Mouse (Mus musculus) forebrain, embryonic 13.5 days (tissue): ENCODE results near the gene Cd1d1. TPM values are rescaled to one million over a fixed set of nuclear protein-coding genes. Genes with fewer than 3 reads are reported as not detected.
"Not testable (repeated sequence)": the region's sequence is repeated elsewhere in the genome, so short reads cannot be mapped to it uniquely, and the experiment has no call there.

Experiments
- ATAC-seq: fragments of 200-750 bp; cut with Nextera tagmentation; 2 replicates; pipeline ENCODE4 v1.8.0; 2017
- H3K27ac ChIP-seq: fragments of 300-500 bp; sonication (generic); 2 replicates; pipeline ENCODE4 v1.5.1; 2015; ENCODE audit warnings: inconsistent platforms, mild to moderate bottlenecking, moderate library complexity
- H3K27me3 ChIP-seq: fragments of 300-500 bp; sonication (generic); 2 replicates; pipeline ENCODE4 v1.6.1; 2015; ENCODE audit warnings: mild to moderate bottlenecking, inconsistent platforms
- H3K36me3 ChIP-seq: fragments of 300-500 bp; sonication (generic); 2 replicates; pipeline ENCODE4 v1.6.1; 2015; ENCODE audit warnings: mild to moderate bottlenecking, inconsistent platforms; ENCODE audit not compliant: poor library complexity, severe bottlenecking
- H3K4me1 ChIP-seq: fragments of 300-500 bp; sonication (generic); 2 replicates; pipeline ENCODE4 v1.6.1; 2015; ENCODE audit warnings: inconsistent platforms
- H3K4me2 ChIP-seq: fragments of 300-500 bp; sonication (generic); 2 replicates; pipeline ENCODE4 v1.6.1; 2015; ENCODE audit warnings: inconsistent platforms, mild to moderate bottlenecking, moderate library complexity
- H3K4me3 ChIP-seq: fragments of 300-500 bp; sonication (generic); 2 replicates; pipeline ENCODE4 v1.5.1; 2015; ENCODE audit warnings: mild to moderate bottlenecking, inconsistent platforms
- H3K9ac ChIP-seq: fragments of 300-500 bp; sonication (generic); 2 replicates; pipeline ENCODE4 v1.6.1; 2015; ENCODE audit warnings: mild to moderate bottlenecking, inconsistent platforms
- H3K9me3 ChIP-seq: fragments of 300-500 bp; sonication (generic); replicated peaks from 2 replicates; pipeline ENCODE4 v1.6.1; 2016; ENCODE audit warnings: inconsistent platforms
- WGBS: fragments of 180-500 bp; shearing (Covaris S2); methylation state at CpG from one replicate; pipeline ENCODE4 v1.1.7; 2015; 5-methylcytosine and 5-hydroxymethylcytosine counted together
- polyA plus RNA-seq: library from polyadenylated mRNA; unstranded; fragments of >200 nt; fragmentation: Nextera tagmentation; extraction: Ambion mirVana; gene quantifications from 2 replicates; pipeline ENCODE4 v1.2.1, GENCODE M21; 2015

Gene Cd1d1
- polyA plus RNA-seq, result 75.5 and 86.9 TPM in 2 replicates

DNA sequence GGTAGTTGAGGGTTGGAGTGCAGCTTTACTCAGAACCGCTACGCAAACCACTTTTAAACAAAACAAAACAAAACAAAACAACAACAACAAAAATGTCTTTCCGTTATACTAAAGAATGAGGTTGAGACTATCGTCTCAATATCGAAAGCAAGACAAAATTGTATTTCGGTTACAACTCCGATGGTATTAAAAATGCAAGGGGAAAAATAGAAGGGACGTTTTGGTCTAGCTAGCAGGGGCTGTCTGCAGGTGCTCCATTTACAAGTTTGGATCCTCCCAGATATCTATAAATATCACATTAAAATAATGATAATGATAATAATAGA lies at the start of gene Cd1d1:
Cd1d1 (minus strand) TSS at position 27 of the 326 bp plus-strand sequence.
- H3K9me3 ChIP-seq, result no peaks in the 10 kb centered on the region
- peak within 1 kb of the TSS; percentile 89 for H3K27ac ChIP-seq
- H3K4me2 ChIP-seq, result peak within 1 kb of the TSS; percentile 62
- H3K4me3 ChIP-seq, result peak within 1 kb of the TSS; percentile 60
- H3K36me3 ChIP-seq, result no peaks in the 10 kb centered on the region
- H3K27me3 ChIP-seq, result 0 out of 2 replicates have a peak, but pooled peaks cover 3% of the 10 kb centered on the region
- peak within 1 kb of the TSS; percentile 80 for H3K9ac ChIP-seq
- WGBS, result 24% methylated on average over 8 of the region's 8 CpGs
- peaks cover 5% of the 10 kb centered on the region for H3K4me1 ChIP-seq
- ATAC-seq, result no peak

DNA sequence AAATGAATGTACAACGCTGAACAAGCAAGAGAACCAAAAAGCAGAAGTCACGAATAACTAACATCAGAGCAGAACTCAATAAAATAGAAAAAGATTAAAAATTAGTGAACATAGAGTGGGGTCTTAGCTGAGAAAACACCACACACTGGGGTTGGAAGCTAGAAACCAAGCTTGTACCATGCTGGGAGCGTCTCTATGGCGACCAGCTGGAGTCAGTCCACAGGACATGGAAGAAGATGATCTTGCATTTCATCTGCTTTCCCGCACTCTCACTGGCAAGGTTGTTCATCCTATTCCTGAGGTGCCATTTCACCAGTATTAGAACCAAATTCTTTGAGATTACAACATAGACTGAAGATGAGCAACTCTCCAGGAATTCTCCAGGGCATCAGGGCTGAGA lies 48.6 kb upstream of the Cd1d1 start:
- no peak for ATAC-seq
- Histone ChIP-seq H3K36me3 (no peaks in the 10 kb centered on the region), H3K4me3 (no peak overlapping the region), H3K9ac (no peak overlapping the region), H3K4me2 (no peak overlapping the region), H3K4me1 (no peaks in the 10 kb centered on the region), H3K27ac (no peak overlapping the region), H3K27me3 (no peaks in the 10 kb centered on the region), H3K9me3 (no peaks in the 10 kb centered on the region)
- 84% methylated on average over 5 of the region's 5 CpGs for WGBS

DNA sequence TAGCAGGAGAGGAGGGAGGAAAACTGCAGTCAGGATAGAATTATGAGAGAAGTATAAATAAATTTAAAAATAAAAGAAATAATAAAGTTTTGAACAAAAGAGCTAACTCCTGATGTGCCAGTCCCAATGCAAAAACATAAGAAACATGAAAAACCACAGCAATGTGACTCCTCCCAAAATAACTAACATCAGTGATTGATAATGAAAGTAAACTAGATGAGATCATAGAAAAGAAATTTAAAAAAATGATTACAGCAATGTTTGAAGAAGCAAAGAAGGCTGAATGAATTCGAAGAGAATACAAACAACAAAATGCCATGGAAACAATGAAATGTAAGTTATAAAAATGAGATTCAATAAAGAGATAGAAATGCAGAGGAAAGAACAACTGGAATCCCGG lies 42.5 kb upstream of the Cd1d1 start:
- no peak overlapping the region for H3K4me3 ChIP-seq
- no peaks in the 10 kb centered on the region for H3K4me1 ChIP-seq
- 86% methylated on average over 2 of the region's 2 CpGs for WGBS
- no peak overlapping the region for H3K4me2 ChIP-seq
- no peak for ATAC-seq
- no peak overlapping the region for H3K9ac ChIP-seq
- H3K9me3 ChIP-seq, result no peaks in the 10 kb centered on the region
- H3K36me3 ChIP-seq, result no peaks in the 10 kb centered on the region
- H3K27ac ChIP-seq, result no peak overlapping the region
- no peaks in the 10 kb centered on the region for H3K27me3 ChIP-seq

DNA sequence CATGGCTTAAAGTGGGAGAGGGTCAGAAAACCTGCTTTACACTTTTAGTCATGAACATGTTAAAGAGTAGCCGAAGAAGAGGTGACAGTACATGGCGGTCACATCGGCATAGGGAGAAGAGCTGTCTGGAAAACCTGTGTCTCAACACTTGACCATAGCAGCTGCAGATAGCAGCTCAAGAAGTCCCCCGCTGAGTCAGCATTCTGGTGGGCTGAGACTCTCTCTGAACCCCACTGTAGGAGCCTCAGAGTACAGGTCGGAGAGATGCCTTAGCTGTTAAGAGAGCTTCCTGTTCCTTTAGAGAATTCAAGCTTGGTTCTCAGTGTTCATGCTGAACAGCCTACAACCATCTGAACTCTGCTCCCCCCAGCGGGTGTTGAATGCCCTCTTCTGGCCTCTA lies 39.3 kb upstream of the Cd1d1 start:
- 91% methylated on average over 6 of the region's 6 CpGs for WGBS
- Histone ChIP-seq H3K36me3 (no peaks in the 10 kb centered on the region), H3K4me1 (no peaks in the 10 kb centered on the region), H3K4me2 (no peak overlapping the region), H3K9me3 (no peaks in the 10 kb centered on the region), H3K4me3 (no peak overlapping the region), H3K27ac (no peak overlapping the region), H3K9ac (no peak overlapping the region), H3K27me3 (no peaks in the 10 kb centered on the region)
- no peak for ATAC-seq

DNA sequence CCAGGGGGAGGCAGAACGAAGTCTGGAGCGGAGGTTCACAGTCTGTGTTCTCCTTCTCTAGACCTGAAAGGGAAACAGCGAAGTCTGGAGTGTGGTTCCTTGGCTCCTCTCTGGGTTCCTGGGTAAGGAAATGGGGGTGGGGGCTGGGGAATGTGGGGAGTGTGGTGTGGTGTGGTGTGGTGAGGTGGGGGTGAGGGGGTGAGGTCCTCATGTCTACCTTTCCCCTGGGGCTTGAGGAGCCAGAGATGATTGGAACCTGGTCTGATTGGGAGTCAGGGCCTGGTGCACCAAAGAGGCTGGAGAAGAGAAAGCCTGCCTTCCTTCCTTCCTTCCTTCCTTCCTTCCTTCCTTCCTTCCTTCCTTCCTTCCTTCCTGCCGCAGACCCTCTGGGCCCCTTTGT lies 34.8 kb upstream of the Cd1d1 start:
- H3K9ac ChIP-seq, result no peak overlapping the region
- WGBS, result 89% methylated on average over 4 of the region's 4 CpGs
- no peak overlapping the region for H3K4me3 ChIP-seq
- H3K4me2 ChIP-seq, result no peak overlapping the region
- H3K9me3 ChIP-seq, result no peaks in the 10 kb centered on the region
- H3K4me1 ChIP-seq, result no peaks in the 10 kb centered on the region
- H3K36me3 ChIP-seq, result no peaks in the 10 kb centered on the region
- 0 out of 2 replicates have a peak, but pooled peaks cover 4% of the 10 kb centered on the region for H3K27me3 ChIP-seq
- H3K27ac ChIP-seq, result no peak overlapping the region
- ATAC-seq, result no peak

DNA sequence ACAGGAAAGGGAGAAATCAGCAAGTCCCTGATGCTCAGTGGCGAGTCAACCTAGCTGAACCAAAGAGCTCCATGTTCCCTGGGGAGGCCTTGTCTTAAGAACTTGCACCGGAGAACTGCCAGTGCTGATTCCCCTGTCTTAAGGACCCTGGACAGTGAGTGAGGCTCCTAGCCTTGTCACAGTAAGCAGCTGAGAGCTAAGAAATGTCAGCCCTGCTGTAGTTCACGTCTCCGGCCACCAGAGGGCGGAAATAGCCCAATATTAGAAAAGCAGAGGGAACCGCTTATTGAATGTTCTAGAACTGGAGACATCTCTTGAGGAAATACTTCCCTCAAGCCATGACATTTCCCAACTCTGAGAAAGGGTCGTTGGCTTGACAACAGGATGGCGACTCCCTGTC lies 34.1 kb upstream of the Cd1d1 start:
- H3K4me3 ChIP-seq, result no peak overlapping the region
- H3K36me3 ChIP-seq, result no peaks in the 10 kb centered on the region
- H3K9ac ChIP-seq, result no peak overlapping the region
- WGBS, result 24% methylated on average over 8 of the region's 8 CpGs
- H3K27ac ChIP-seq, result no peak overlapping the region
- no peaks in the 10 kb centered on the region for H3K9me3 ChIP-seq
- H3K4me1 ChIP-seq, result no peaks in the 10 kb centered on the region
- no peak overlapping the region for H3K4me2 ChIP-seq
- peak; percentile 55; the same call in 1 of the 2 replicates for ATAC-seq
- H3K27me3 ChIP-seq, result 0 out of 2 replicates have a peak, but pooled peaks cover 4% of the 10 kb centered on the region

DNA sequence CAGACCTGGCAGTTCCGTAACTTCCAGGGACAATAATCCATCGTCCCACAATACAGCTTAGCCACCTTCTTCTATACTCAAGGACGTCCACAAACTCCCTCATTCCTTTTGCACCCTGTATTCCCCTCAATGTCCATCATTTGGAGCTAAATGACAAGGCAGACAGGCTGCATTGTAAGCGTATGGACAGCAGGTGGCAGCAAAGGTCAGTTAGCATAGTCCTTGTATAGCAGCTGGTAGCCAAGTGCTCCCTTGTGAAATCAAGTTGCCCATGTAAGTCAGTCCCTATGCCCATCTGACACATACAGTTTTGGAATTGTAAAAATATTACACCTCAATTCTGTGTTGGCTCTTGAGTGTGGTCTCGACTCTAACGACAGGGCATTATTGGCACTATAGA lies 31.6 kb upstream of the Cd1d1 start:
- peak; percentile 69; the same call in 1 of the 2 replicates for ATAC-seq
- H3K4me3 ChIP-seq, result no peak overlapping the region
- H3K9ac ChIP-seq, result no peak overlapping the region
- 0 out of 2 replicates have a peak, but pooled peaks cover 4% of the 10 kb centered on the region for H3K27me3 ChIP-seq
- H3K36me3 ChIP-seq, result no peaks in the 10 kb centered on the region
- H3K4me1 ChIP-seq, result no peaks in the 10 kb centered on the region
- H3K27ac ChIP-seq, result no peak overlapping the region
- no peak overlapping the region for H3K4me2 ChIP-seq
- 25% methylated on average over 6 of the region's 6 CpGs for WGBS
- H3K9me3 ChIP-seq, result no peaks in the 10 kb centered on the region

DNA sequence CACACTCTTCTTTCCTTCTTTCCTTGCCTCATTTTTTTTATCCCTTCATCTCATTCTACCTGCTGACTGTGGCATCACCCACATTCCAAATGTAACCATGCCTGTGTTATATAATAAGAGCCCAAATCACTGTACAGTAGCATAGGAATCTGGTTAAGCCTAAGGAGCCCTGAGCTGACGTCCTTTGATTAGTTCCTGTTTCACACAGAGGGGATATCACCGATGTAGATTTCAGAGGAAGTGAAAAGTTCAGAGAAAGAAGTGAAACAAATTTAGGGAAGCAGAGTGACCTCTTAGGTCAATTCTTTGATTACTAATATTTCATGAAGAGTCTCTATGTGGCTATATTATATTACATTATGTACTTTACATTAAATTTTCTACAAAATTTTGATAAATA lies 18.5 kb upstream of the Cd1d1 start:
- Histone ChIP-seq H3K9ac (no peak overlapping the region), H3K4me2 (no peak overlapping the region), H3K27me3 (no peaks in the 10 kb centered on the region), H3K27ac (no peak overlapping the region), H3K4me3 (no peak overlapping the region), H3K9me3 (no peaks in the 10 kb centered on the region), H3K36me3 (no peaks in the 10 kb centered on the region), H3K4me1 (no peaks in the 10 kb centered on the region)
- 80% methylated on average over 2 of the region's 2 CpGs for WGBS
- ATAC-seq, result no peak

DNA sequence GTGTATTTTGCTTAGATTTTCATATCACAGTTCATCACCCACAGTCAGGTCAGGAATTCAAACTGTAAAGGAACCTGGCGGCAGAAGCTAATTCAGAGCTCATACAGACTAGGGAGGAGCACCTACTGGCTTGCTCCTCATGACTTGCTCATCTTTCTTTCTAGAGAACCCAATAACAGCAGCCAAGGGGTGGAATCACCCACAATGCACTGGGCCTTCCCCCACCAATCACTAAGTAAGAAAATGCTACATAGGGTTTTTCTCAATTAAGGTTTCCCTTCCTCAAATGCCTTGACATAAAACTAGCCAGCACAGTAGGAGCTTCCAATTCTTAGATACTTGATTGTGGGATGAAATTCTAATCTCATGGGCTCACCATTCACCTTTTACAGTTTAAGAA lies 17.8 kb upstream of the Cd1d1 start:
- Histone ChIP-seq H3K4me2 (no peak overlapping the region), H3K4me1 (no peaks in the 10 kb centered on the region), H3K27me3 (no peaks in the 10 kb centered on the region), H3K27ac (no peak overlapping the region), H3K4me3 (no peak overlapping the region), H3K36me3 (no peaks in the 10 kb centered on the region), H3K9ac (no peak overlapping the region), H3K9me3 (no peaks in the 10 kb centered on the region)
- ATAC-seq, result no peak
- 86% methylated on average over 1 of the region's 1 CpGs for WGBS

DNA sequence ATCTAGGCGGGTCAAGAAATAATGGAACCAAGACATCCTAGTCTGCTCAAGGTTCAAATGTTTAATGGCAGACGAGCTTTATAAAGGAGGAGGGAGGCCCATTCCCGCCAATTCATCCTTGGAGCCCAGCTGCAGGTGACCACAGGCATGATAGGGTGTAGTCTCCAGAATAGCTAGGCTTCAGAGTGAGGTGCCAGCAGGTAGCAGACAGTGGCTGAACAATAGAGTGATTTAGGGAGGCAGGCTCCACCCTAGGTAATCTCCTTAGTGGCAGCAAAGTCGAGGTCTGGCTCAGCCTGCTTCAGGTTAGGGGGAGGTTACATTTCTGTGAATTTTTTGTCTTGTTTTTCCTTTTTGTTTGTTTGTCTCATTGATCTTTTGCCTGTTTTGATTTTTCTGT lies 16.7 kb upstream of the Cd1d1 start:
- H3K27me3 ChIP-seq, result no peaks in the 10 kb centered on the region
- H3K4me3 ChIP-seq, result no peak overlapping the region
- no peaks in the 10 kb centered on the region for H3K9me3 ChIP-seq
- H3K36me3 ChIP-seq, result no peaks in the 10 kb centered on the region
- H3K4me2 ChIP-seq, result no peak overlapping the region
- no peak overlapping the region for H3K27ac ChIP-seq
- no peak for ATAC-seq
- no peaks in the 10 kb centered on the region for H3K4me1 ChIP-seq
- no peak overlapping the region for H3K9ac ChIP-seq
- 22% methylated on average over 4 of the region's 4 CpGs for WGBS

DNA sequence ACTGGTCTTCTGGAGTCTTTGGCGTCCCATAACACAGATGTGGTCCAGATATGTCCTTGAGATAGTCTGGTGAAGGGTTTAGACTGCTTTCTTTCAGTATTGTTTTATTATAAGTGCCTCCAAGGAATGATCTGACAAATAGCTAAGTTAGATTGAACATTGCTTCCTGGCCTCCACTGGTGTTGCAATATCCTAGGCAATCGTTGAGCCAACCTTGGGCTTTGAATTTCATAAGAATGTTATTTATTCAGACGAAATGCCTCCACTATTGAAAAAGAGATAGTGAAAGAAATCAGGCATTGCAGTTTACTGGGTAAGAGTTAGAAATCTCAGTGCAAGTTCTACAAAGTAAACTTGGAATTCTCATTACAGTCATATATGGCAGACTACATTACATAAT lies 13.2 kb upstream of the Cd1d1 start:
- H3K4me1 ChIP-seq, ATAC-seq, H3K9me3 ChIP-seq, H3K9ac ChIP-seq, H3K27me3 ChIP-seq, H3K27ac ChIP-seq, H3K36me3 ChIP-seq, H3K4me3 ChIP-seq, H3K4me2 ChIP-seq: not testable (repeated sequence)
- WGBS, result 86% methylated on average over 3 of the region's 3 CpGs

DNA sequence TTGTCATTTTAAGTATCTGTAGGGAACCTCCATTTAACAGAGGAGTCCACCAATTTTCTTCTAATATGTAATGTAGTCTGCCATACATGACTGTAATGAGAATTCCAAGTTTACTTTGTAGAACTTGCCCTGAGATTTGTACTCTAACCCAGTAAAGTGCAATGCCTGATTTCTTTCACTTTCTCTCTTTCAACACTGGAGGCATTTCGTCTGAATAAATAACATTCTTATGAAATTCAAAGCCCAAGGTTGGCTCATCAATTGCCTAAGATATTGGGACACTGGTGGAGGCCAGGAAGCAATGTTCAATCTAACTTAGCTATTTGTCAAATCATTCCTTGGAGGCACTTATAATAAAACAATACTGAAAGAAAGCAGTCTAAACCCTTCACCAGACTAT lies 9.0 kb upstream of the Cd1d1 start:
- H3K27me3 ChIP-seq, H3K27ac ChIP-seq, H3K4me3 ChIP-seq, H3K9me3 ChIP-seq, H3K4me1 ChIP-seq, H3K4me2 ChIP-seq, H3K9ac ChIP-seq, ATAC-seq, H3K36me3 ChIP-seq: not testable (repeated sequence)
- WGBS, result 84% methylated on average over 1 of the region's 1 CpGs

DNA sequence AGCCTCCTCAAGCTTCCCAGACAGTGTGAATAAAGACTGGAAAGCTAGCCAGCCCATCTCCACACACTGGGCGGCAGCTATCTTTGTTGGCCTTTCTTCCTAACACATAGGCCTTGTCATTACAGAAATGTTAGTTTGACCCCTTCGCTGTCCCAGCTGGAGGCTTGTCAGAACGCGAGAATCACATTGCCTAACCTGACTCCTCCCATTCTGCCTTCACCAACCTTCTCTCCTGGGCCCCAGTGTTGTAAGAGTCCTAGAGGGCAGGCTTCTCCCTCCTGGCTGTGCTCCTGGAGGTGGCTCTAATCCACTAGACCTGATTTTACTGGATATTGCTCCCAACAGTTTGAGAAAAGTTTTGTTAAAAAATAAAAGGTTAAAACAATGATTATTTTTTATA lies 1.4 kb upstream of the Cd1d1 start:
- H3K9ac ChIP-seq, result no peak overlapping the region
- no peaks in the 10 kb centered on the region for H3K9me3 ChIP-seq
- no peak overlapping the region for H3K4me3 ChIP-seq
- no peak overlapping the region for H3K4me2 ChIP-seq
- 31% methylated on average over 4 of the region's 4 CpGs for WGBS
- no peak for ATAC-seq
- H3K27ac ChIP-seq, result no peak overlapping the region
- H3K36me3 ChIP-seq, result no peaks in the 10 kb centered on the region
- H3K4me1 ChIP-seq, result peaks cover 5% of the 10 kb centered on the region
- 0 out of 2 replicates have a peak, but pooled peaks cover 3% of the 10 kb centered on the region for H3K27me3 ChIP-seq
